Mouse (Mus musculus): ENCODE results near the gene Ptgs2.

Gene Ptgs2

GRCm38 (mm10) chr1:150099790-150100333 lies at the start of gene Ptgs2:
Gene Ptgs2 (plus strand): TSS chr1:150100031.
- peak; percentile 75 for DNase-seq

GRCm38 (mm10) chr1:150050256-150050655 lies 49.6 kb upstream of the Ptgs2 start:
- DNase-seq = no peak

- DNase-seq = no peak
These were observed 34.1 kb upstream of the Ptgs2 start for GRCm38 (mm10) chr1:150065684-150066083.

GRCm38 (mm10) chr1:150072880-150073279 lies 27.0 kb upstream of the Ptgs2 start:
- DNase-seq = no peak

GRCm38 (mm10) chr1:150074609-150075008 lies 25.2 kb upstream of the Ptgs2 start:
- DNase-seq = no peak

- DNase-seq = no peak
These were observed 10.7 kb upstream of the Ptgs2 start for GRCm38 (mm10) chr1:150089040-150089692.

GRCm38 (mm10) chr1:150090229-150090628 lies 9.6 kb upstream of the Ptgs2 start:
- no peak for DNase-seq

GRCm38 (mm10) chr1:150097036-150097435 lies 2.8 kb upstream of the Ptgs2 start:
- DNase-seq = no peak

- DNase-seq = no peak
These were observed 2.1 kb upstream of the Ptgs2 start for GRCm38 (mm10) chr1:150097721-150098120.

- no peak for DNase-seq
These were observed 457 bp upstream of the Ptgs2 start for GRCm38 (mm10) chr1:150099374-150099773.

GRCm38 (mm10) chr1:150104228-150104720 lies 4.4 kb downstream of the Ptgs2 start:
- no peak for DNase-seq

- DNase-seq = no peak
These were observed 6.9 kb downstream of the Ptgs2 start for GRCm38 (mm10) chr1:150106736-150107135.

- DNase-seq = no peak
These were observed 9.8 kb downstream of the Ptgs2 start for GRCm38 (mm10) chr1:150109591-150109990.

GRCm38 (mm10) chr1:150115352-150115751 lies 15.5 kb downstream of the Ptgs2 start:
- peak; percentile 72 for DNase-seq

- DNase-seq = no peak
These were observed 18.5 kb downstream of the Ptgs2 start for GRCm38 (mm10) chr1:150118352-150118751.

- no peak for DNase-seq
These were observed 25.7 kb downstream of the Ptgs2 start for GRCm38 (mm10) chr1:150125568-150125967.

- DNase-seq = no peak
These were observed 30.2 kb downstream of the Ptgs2 start for GRCm38 (mm10) chr1:150130070-150130469.

- DNase-seq = no peak
These were observed 30.9 kb downstream of the Ptgs2 start for GRCm38 (mm10) chr1:150130586-150131275.

GRCm38 (mm10) chr1:150135350-150135749 lies 35.5 kb downstream of the Ptgs2 start:
- DNase-seq = no peak

GRCm38 (mm10) chr1:150139730-150140129 lies 39.9 kb downstream of the Ptgs2 start:
- DNase-seq = no peak

- DNase-seq = no peak
These were observed 42.1 kb downstream of the Ptgs2 start for GRCm38 (mm10) chr1:150141939-150142338.

GRCm38 (mm10) chr1:150143578-150143977 lies 43.7 kb downstream of the Ptgs2 start:
- DNase-seq = no peak

- peak; percentile 18 for DNase-seq
These were observed 45.2 kb downstream of the Ptgs2 start for GRCm38 (mm10) chr1:150145049-150145448.

- no peak for DNase-seq
These were observed 47.4 kb downstream of the Ptgs2 start for GRCm38 (mm10) chr1:150147272-150147671.

All from lung, postnatal 36 days (tissue).